Mouse (Mus musculus) bone marrow macrophage, adult 2 months (primary cell): ENCODE results near the gene Hspb9.

Experiments used
- CTCF ChIP-seq: IDR thresholded peaks from 2 replicates; pipeline ENCODE4 v1.5.1; 2012; ENCODE audit warnings: low read depth, mild to moderate bottlenecking, low read length, moderate library complexity
- POLR2A ChIP-seq: IDR thresholded peaks from 2 replicates; pipeline ENCODE4 v1.6.1; 2012; ENCODE audit warnings: mild to moderate bottlenecking, low read depth, low read length, borderline replicate concordance

GRCm38 (mm10) chr11:100745085-100745484 lies 31.4 kb downstream of the Hspb9 start:
- TF ChIP-seq CTCF, result 0 out of 2 replicates have a peak, but pooled peaks have one; percentile 23
- no peak for TF ChIP-seq POLR2A
